Mouse (Mus musculus): ENCODE results near the gene Lrrc8d. TPM values are rescaled to one million over a fixed set of nuclear protein-coding genes. Genes with fewer than 3 reads are reported as not detected.

The Lrrc8d gene
- total RNA-seq, 1 experiment from 2014 or later: 40.9 TPM

- no peak for ATAC-seq (replicated peaks; ENCODE audit: insufficient number of reproducible peaks, low FRiP score, low TSS enrichment, poor library complexity, severe bottlenecking)
Measured at GRCm38 (mm10) chr5:105710473-105710872, 10.7 kb downstream of the Lrrc8d start.

- no peak for ATAC-seq (replicated peaks; ENCODE audit: insufficient number of reproducible peaks, low FRiP score, low TSS enrichment, poor library complexity, severe bottlenecking)
Measured at GRCm38 (mm10) chr5:105714446-105714845, 14.7 kb downstream of the Lrrc8d start.

GRCm38 (mm10) chr5:105715095-105715494 lies 15.3 kb downstream of the Lrrc8d start:
- no peak for ATAC-seq (replicated peaks; ENCODE audit: insufficient number of reproducible peaks, low FRiP score, low TSS enrichment, poor library complexity, severe bottlenecking)

- ATAC-seq (replicated peaks; ENCODE audit: insufficient number of reproducible peaks, low FRiP score, low TSS enrichment, poor library complexity, severe bottlenecking): no peak
Measured at GRCm38 (mm10) chr5:105715531-105716124, 15.9 kb downstream of the Lrrc8d start.

GRCm38 (mm10) chr5:105717294-105717693 lies 17.5 kb downstream of the Lrrc8d start:
- ATAC-seq (replicated peaks; ENCODE audit: insufficient number of reproducible peaks, low FRiP score, low TSS enrichment, poor library complexity, severe bottlenecking): no peak

GRCm38 (mm10) chr5:105718138-105718670 lies 18.4 kb downstream of the Lrrc8d start:
- ATAC-seq (replicated peaks; ENCODE audit: insufficient number of reproducible peaks, low FRiP score, low TSS enrichment, poor library complexity, severe bottlenecking): peak; percentile 92

- no peak for ATAC-seq (replicated peaks; ENCODE audit: insufficient number of reproducible peaks, low FRiP score, low TSS enrichment, poor library complexity, severe bottlenecking)
Measured at GRCm38 (mm10) chr5:105721267-105721666, 21.5 kb downstream of the Lrrc8d start.

GRCm38 (mm10) chr5:105722807-105723206 lies 23.0 kb downstream of the Lrrc8d start:
- no peak for ATAC-seq (replicated peaks; ENCODE audit: insufficient number of reproducible peaks, low FRiP score, low TSS enrichment, poor library complexity, severe bottlenecking)

- no peak for ATAC-seq (replicated peaks; ENCODE audit: insufficient number of reproducible peaks, low FRiP score, low TSS enrichment, poor library complexity, severe bottlenecking)
Measured at GRCm38 (mm10) chr5:105730193-105730831, 30.5 kb downstream of the Lrrc8d start.

- ATAC-seq (replicated peaks; ENCODE audit: insufficient number of reproducible peaks, low FRiP score, low TSS enrichment, poor library complexity, severe bottlenecking): 0 out of 2 replicates have a peak, but pooled peaks have one; percentile 22
Measured at GRCm38 (mm10) chr5:105731173-105731626, 31.4 kb downstream of the Lrrc8d start.

- ATAC-seq (replicated peaks; ENCODE audit: insufficient number of reproducible peaks, low FRiP score, low TSS enrichment, poor library complexity, severe bottlenecking): peak; percentile 70
Measured at GRCm38 (mm10) chr5:105731627-105732432, 32.1 kb downstream of the Lrrc8d start.

- peak; percentile 62 for ATAC-seq (replicated peaks; ENCODE audit: insufficient number of reproducible peaks, low FRiP score, low TSS enrichment, poor library complexity, severe bottlenecking)
Measured at GRCm38 (mm10) chr5:105732433-105732891, 32.7 kb downstream of the Lrrc8d start.

- ATAC-seq (replicated peaks; ENCODE audit: insufficient number of reproducible peaks, low FRiP score, low TSS enrichment, poor library complexity, severe bottlenecking): no peak
Measured at GRCm38 (mm10) chr5:105733226-105733625, 33.5 kb downstream of the Lrrc8d start.

GRCm38 (mm10) chr5:105736365-105736764 lies 36.6 kb downstream of the Lrrc8d start:
- ATAC-seq (replicated peaks; ENCODE audit: insufficient number of reproducible peaks, low FRiP score, low TSS enrichment, poor library complexity, severe bottlenecking): no peak

- ATAC-seq (replicated peaks; ENCODE audit: insufficient number of reproducible peaks, low FRiP score, low TSS enrichment, poor library complexity, severe bottlenecking): no peak
Measured at GRCm38 (mm10) chr5:105737145-105737544, 37.4 kb downstream of the Lrrc8d start.

GRCm38 (mm10) chr5:105740437-105740836 lies 40.7 kb downstream of the Lrrc8d start:
- ATAC-seq (replicated peaks; ENCODE audit: insufficient number of reproducible peaks, low FRiP score, low TSS enrichment, poor library complexity, severe bottlenecking): no peak

- ATAC-seq (replicated peaks; ENCODE audit: insufficient number of reproducible peaks, low FRiP score, low TSS enrichment, poor library complexity, severe bottlenecking): no peak
Measured at GRCm38 (mm10) chr5:105742641-105743040, 42.9 kb downstream of the Lrrc8d start.

GRCm38 (mm10) chr5:105745324-105745723 lies 45.6 kb downstream of the Lrrc8d start:
- peak; percentile 49 for ATAC-seq (replicated peaks; ENCODE audit: insufficient number of reproducible peaks, low FRiP score, low TSS enrichment, poor library complexity, severe bottlenecking)

GRCm38 (mm10) chr5:105745927-105746454 lies 46.2 kb downstream of the Lrrc8d start:
- no peak for ATAC-seq (replicated peaks; ENCODE audit: insufficient number of reproducible peaks, low FRiP score, low TSS enrichment, poor library complexity, severe bottlenecking)

All from monocyte, adult 5-6 weeks (primary cell).